Mouse (Mus musculus): ENCODE data around the gene Alg5. TPM values are rescaled to one million over a fixed set of nuclear protein-coding genes. Genes with fewer than 3 reads are reported as not detected.

Gene Alg5
- polyA plus RNA-seq, 1 experiment from 2014 or later: 84.7 TPM

GRCm38 (mm10) chr3:54768592-54768991 lies 33.3 kb downstream of the Alg5 start:
- no peak for DNase-seq (ENCODE audit: low spot score)
- 84% methylated on average over 8 of the region's 8 CpGs for WGBS
- ATAC-seq (ENCODE audit: low FRiP score, low TSS enrichment): no peak
- TF ChIP-seq EP300 (optimal IDR thresholded peaks at IDR 0.05): no peak
- Histone ChIP-seq H3K36me3 (ENCODE audit: control insufficient read depth, insufficient read depth, low read length) (no peaks in the 10 kb centered on the region), H3K9ac (ENCODE audit: low read length) (no peak overlapping the region), H3K4me3 (ENCODE audit: low read depth, low read length) (no peak overlapping the region), H3K9me3 (ENCODE audit: control insufficient read depth, low read length) (no peaks in the 10 kb centered on the region), H3K4me2 (replicated peaks; ENCODE audit: low read depth) (no peak overlapping the region), H3K27me3 (ENCODE audit: control insufficient read depth, insufficient read depth, low read length) (no peaks in the 10 kb centered on the region), H3K27ac (replicated peaks) (no peak overlapping the region), H3K4me1 (replicated peaks; ENCODE audit: control insufficient read depth, insufficient read depth) (no peaks in the 10 kb centered on the region)

DNA sequence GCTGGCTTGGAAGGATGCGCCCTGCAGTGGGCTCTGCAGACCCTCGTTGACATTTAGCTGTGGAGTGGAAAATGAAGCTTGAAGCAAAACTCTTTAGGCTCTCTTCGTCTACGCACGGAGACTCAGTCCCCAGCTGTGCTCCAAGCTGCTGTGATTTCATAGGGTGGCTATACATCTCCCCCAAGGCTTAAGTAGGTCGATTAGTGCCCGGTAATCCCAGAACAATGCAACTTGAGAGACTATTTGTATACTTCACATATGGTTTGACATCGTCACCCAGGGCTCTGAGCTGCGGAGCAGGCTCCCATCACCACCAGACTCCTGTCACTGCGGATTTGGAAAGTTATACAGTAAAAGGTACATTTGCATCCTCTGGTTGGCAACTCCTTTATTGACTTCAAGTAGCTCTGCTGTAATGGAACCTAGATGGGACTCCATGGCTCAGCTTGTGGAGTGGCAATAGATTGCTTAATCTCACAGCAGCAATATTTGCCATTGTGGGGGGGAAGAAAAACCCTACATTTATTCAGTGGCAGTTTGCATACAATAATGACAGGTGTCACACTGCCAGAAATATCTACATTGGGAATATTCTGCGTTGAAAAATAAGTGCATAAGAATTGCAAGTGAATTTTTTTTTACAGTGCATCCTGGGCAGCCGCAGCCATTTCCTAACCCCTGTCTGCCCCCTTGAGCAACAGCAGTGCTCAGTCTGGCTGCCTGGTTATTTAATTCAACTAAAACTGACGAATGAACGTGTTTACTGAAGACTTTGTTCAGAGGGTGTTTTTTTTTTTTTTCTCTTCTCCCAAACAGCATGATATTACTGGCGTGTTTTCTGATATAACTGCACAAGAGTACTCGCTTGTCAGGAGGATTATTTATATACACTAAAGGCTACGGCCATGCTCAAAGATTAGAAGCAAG lies 34.3 kb downstream of the Alg5 start:
- no peaks in the 10 kb centered on the region for H3K27me3 ChIP-seq (ENCODE audit: control insufficient read depth, insufficient read depth, low read length)
- DNase-seq (ENCODE audit: low spot score) (no peak), ATAC-seq (ENCODE audit: low FRiP score, low TSS enrichment) (no peak)
- 54% methylated on average over 17 of the region's 17 CpGs for WGBS
- no peak overlapping the region for H3K9ac ChIP-seq (ENCODE audit: low read length)
- H3K4me2 ChIP-seq (replicated peaks; ENCODE audit: low read depth): no peak overlapping the region
- no peaks in the 10 kb centered on the region for H3K9me3 ChIP-seq (ENCODE audit: control insufficient read depth, low read length)
- no peaks in the 10 kb centered on the region for H3K4me1 ChIP-seq (replicated peaks; ENCODE audit: control insufficient read depth, insufficient read depth)
- H3K36me3 ChIP-seq (ENCODE audit: control insufficient read depth, insufficient read depth, low read length): no peaks in the 10 kb centered on the region
- H3K27ac ChIP-seq (replicated peaks): no peak overlapping the region
- H3K4me3 ChIP-seq (ENCODE audit: low read depth, low read length): no peak overlapping the region
- TF ChIP-seq CTCF (IDR thresholded peaks at IDR 0.05; ENCODE audit: low read depth): no peak
- no peak for TF ChIP-seq EP300 (optimal IDR thresholded peaks at IDR 0.05)

DNA sequence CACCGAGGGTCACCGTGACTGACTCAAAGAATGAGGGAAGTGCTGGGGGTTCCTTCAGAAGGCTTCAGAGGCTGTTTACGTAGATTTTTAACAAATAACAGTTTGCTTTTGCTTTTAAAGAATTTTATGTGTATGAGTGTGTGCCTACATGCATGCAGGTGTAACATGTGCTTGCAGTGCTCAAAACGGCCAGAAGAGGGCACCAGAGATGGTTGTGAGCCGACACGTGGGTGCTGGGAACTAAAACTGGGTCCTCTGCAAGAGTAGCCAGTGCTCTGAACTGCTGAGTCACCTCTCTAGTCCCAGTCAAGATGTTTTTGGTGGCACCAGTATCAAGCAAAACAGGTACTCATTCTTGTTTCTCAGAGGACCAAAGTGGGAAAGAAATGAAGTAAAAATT lies 38.3 kb downstream of the Alg5 start:
- Histone ChIP-seq H3K9me3 (ENCODE audit: control insufficient read depth, low read length) (no peaks in the 10 kb centered on the region), H3K4me3 (ENCODE audit: low read depth, low read length) (no peak overlapping the region), H3K4me2 (replicated peaks; ENCODE audit: low read depth) (no peak overlapping the region), H3K36me3 (ENCODE audit: control insufficient read depth, insufficient read depth, low read length) (no peaks in the 10 kb centered on the region), H3K9ac (ENCODE audit: low read length) (no peak overlapping the region), H3K27ac (replicated peaks) (no peak overlapping the region), H3K27me3 (ENCODE audit: control insufficient read depth, insufficient read depth, low read length) (no peaks in the 10 kb centered on the region), H3K4me1 (replicated peaks; ENCODE audit: control insufficient read depth, insufficient read depth) (no peaks in the 10 kb centered on the region)
- no peak for DNase-seq (ENCODE audit: low spot score)
- WGBS: 89% methylated on average over 6 of the region's 6 CpGs
- no peak for ATAC-seq (ENCODE audit: low FRiP score, low TSS enrichment)
- no peak for TF ChIP-seq EP300 (optimal IDR thresholded peaks at IDR 0.05)
- TF ChIP-seq CTCF (IDR thresholded peaks at IDR 0.05; ENCODE audit: low read depth): peak; percentile 33

GRCm38 (mm10) chr3:54775989-54776631 lies 40.8 kb downstream of the Alg5 start:
- TF ChIP-seq CTCF (IDR thresholded peaks at IDR 0.05; ENCODE audit: low read depth) (no peak), EP300 (optimal IDR thresholded peaks at IDR 0.05) (no peak)
- no peak for DNase-seq (ENCODE audit: low spot score)
- H3K9me3 ChIP-seq (ENCODE audit: control insufficient read depth, low read length): no peaks in the 10 kb centered on the region
- WGBS: 68% methylated on average over 7 of the region's 7 CpGs
- no peak overlapping the region for H3K9ac ChIP-seq (ENCODE audit: low read length)
- H3K27ac ChIP-seq (replicated peaks): no peak overlapping the region
- no peak overlapping the region for H3K4me3 ChIP-seq (ENCODE audit: low read depth, low read length)
- H3K36me3 ChIP-seq (ENCODE audit: control insufficient read depth, insufficient read depth, low read length): no peaks in the 10 kb centered on the region
- H3K4me2 ChIP-seq (replicated peaks; ENCODE audit: low read depth): no peak overlapping the region
- no peaks in the 10 kb centered on the region for H3K4me1 ChIP-seq (replicated peaks; ENCODE audit: control insufficient read depth, insufficient read depth)
- no peak for ATAC-seq (ENCODE audit: low FRiP score, low TSS enrichment)
- H3K27me3 ChIP-seq (ENCODE audit: control insufficient read depth, insufficient read depth, low read length): no peaks in the 10 kb centered on the region

DNA sequence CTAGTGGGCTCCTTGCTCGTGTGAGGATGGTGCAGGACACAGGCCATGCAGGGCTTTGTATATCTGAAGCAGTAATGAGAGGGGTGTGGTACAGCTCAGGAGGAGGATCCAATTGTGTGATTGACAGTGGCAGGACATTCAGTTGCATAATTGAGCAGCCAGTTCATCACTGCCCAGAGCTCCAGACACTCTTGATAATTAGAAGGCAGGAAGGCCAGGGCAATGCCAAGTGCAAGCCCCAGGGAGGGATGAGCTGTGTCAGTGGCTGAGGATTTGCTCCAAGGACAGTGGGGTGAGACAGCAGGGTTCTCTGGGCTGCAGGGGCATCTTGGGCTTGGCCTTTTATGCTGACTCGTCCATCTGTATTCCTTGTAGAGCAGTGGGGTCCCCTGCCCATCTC lies 55.3 kb downstream of the Alg5 start:
- peaks cover 3% of the 10 kb centered on the region; the same call in 1 of the 2 replicates for H3K9me3 ChIP-seq (ENCODE audit: control insufficient read depth, low read length)
- H3K9ac ChIP-seq (ENCODE audit: low read length): no peak overlapping the region
- no peak overlapping the region for H3K4me2 ChIP-seq (replicated peaks; ENCODE audit: low read depth)
- H3K27me3 ChIP-seq (ENCODE audit: control insufficient read depth, insufficient read depth, low read length): no peaks in the 10 kb centered on the region
- ATAC-seq (ENCODE audit: low FRiP score, low TSS enrichment) (no peak), DNase-seq (ENCODE audit: low spot score) (no peak)
- no peak overlapping the region for H3K4me3 ChIP-seq (ENCODE audit: low read depth, low read length)
- H3K27ac ChIP-seq (replicated peaks): no peak overlapping the region
- WGBS: 57% methylated on average over 2 of the region's 2 CpGs
- 0 out of 2 replicates have a peak, but pooled peaks cover 3% of the 10 kb centered on the region for H3K36me3 ChIP-seq (ENCODE audit: control insufficient read depth, insufficient read depth, low read length)
- no peaks in the 10 kb centered on the region for H3K4me1 ChIP-seq (replicated peaks; ENCODE audit: control insufficient read depth, insufficient read depth)
- TF ChIP-seq EP300 (optimal IDR thresholded peaks at IDR 0.05) (no peak), CTCF (IDR thresholded peaks at IDR 0.05; ENCODE audit: low read depth) (no peak)
